Mouse (Mus musculus) MEL (cell line): ENCODE results near the gene Nubpl. TPM values are rescaled to one million over a fixed set of nuclear protein-coding genes. Genes with fewer than 3 reads are reported as not detected.

Experiments
- DNase-seq: peaks from one replicate; pipeline ENCODE4 v3.0.0; 2011; ENCODE audit warnings: low read depth, low spot score
- H3K27ac ChIP-seq: 2 replicates; pipeline ENCODE4 v1.5.1; 2012; ENCODE audit warnings: low read depth, mild to moderate bottlenecking, control low read depth, low read length, moderate library complexity; ENCODE audit not compliant: control insufficient read depth
- H3K27me3 ChIP-seq, 2 experiments: fragments of 150-350 bp in 1 of 2; sonication (generic) in 1 of 2; 2 replicates each; pipeline ENCODE4 v1.6.1; 2012; ENCODE audit warnings: low read length in 2 of 2, mild to moderate bottlenecking in 2 of 2, improper control_type of control experiment in 1 of 2, moderate library complexity in 1 of 2; ENCODE audit not compliant: insufficient read depth in 2 of 2, control insufficient read depth in 1 of 2
- H3K36me3 ChIP-seq, 2 experiments: 2 replicates each; pipeline ENCODE4 v1.6.1; 2012 to 2014; ENCODE audit warnings: low read length in 2 of 2, improper control_type of control experiment in 1 of 2, inconsistent platforms in 1 of 2, mild to moderate bottlenecking in 1 of 2; ENCODE audit not compliant: insufficient read depth in 2 of 2, control insufficient read depth in 1 of 2
- H3K4me1 ChIP-seq, 2 experiments: fragments of 150-350 bp in 1 of 2; sonication (generic) in 1 of 2; 2 replicates each; pipeline ENCODE4 v1.6.1; 2012; ENCODE audit warnings: low read length in 2 of 2, improper control_type of control experiment in 1 of 2, mild to moderate bottlenecking in 1 of 2; ENCODE audit not compliant: insufficient read depth in 2 of 2, control insufficient read depth in 1 of 2
- H3K4me3 ChIP-seq, 2 experiments: fragments of 150-350 bp in 1 of 2; sonication (generic) in 1 of 2; 2 replicates each; pipeline ENCODE4 v1.5.1; 2012; ENCODE audit warnings: low read depth in 2 of 2, low read length in 2 of 2, mild to moderate bottlenecking in 2 of 2, moderate library complexity in 2 of 2, control low read depth in 1 of 2, improper control_type of control experiment in 1 of 2; ENCODE audit not compliant: control insufficient read depth in 1 of 2, insufficient read depth in 1 of 2
- H3K79me2 ChIP-seq: 2 replicates; pipeline ENCODE4 v1.6.1; 2012; ENCODE audit warnings: mild to moderate bottlenecking, low read length, moderate library complexity; ENCODE audit not compliant: control insufficient read depth, poor library complexity, insufficient read depth
- H3K9ac ChIP-seq: 2 replicates; pipeline ENCODE4 v1.6.1; 2012; ENCODE audit warnings: low read depth, mild to moderate bottlenecking, control low read depth, low read length, moderate library complexity; ENCODE audit not compliant: control insufficient read depth, poor library complexity, severe bottlenecking
- H3K9me3 ChIP-seq: fragments of 150-350 bp; sonication (generic); replicated peaks from 2 replicates; pipeline ENCODE4 v1.6.1; 2012; ENCODE audit warnings: mild to moderate bottlenecking, low read length, improper control_type of control experiment, moderate library complexity; ENCODE audit not compliant: insufficient read depth
- ELF1 ChIP-seq: IDR thresholded peaks from 2 replicates; pipeline ENCODE4 v1.6.1; 2014; ENCODE audit warnings: low read depth, mild to moderate bottlenecking, inconsistent platforms, low read length, improper control_type of control experiment, moderate library complexity
- ETS1 ChIP-seq: IDR thresholded peaks from 2 replicates; pipeline ENCODE4 v1.6.1; 2012; ENCODE audit warnings: low read depth, mild to moderate bottlenecking, inconsistent platforms, low read length, improper control_type of control experiment, moderate library complexity
- GABPA ChIP-seq: IDR thresholded peaks from 2 replicates; pipeline ENCODE4 v1.6.1; 2012; ENCODE audit warnings: low read depth, mild to moderate bottlenecking, inconsistent platforms, low read length, improper control_type of control experiment, moderate library complexity
- HCFC1 ChIP-seq: IDR thresholded peaks from 2 replicates; pipeline ENCODE4 v1.6.1; 2012; ENCODE audit warnings: low read depth, mild to moderate bottlenecking, inconsistent platforms, low read length, improper control_type of control experiment, moderate library complexity
- MAFK ChIP-seq: IDR thresholded peaks from 2 replicates; pipeline ENCODE4 v1.6.1; 2011; ENCODE audit warnings: low read depth, mild to moderate bottlenecking, low read length, improper control_type of control experiment, borderline replicate concordance
- MAX ChIP-seq: IDR thresholded peaks from 2 replicates; pipeline ENCODE4 v1.6.1; 2011; ENCODE audit warnings: low read length, improper control_type of control experiment
- MEF2A ChIP-seq: IDR thresholded peaks from 2 replicates; pipeline ENCODE4 v1.6.1; 2014; ENCODE audit warnings: low read depth, mild to moderate bottlenecking, inconsistent platforms, low read length, improper control_type of control experiment; ENCODE audit not compliant: poor library complexity, insufficient replicate concordance, severe bottlenecking; ENCODE audit errors: extremely low read depth
- MYC ChIP-seq: IDR thresholded peaks from 2 replicates; pipeline ENCODE4 v1.6.1; 2011; ENCODE audit warnings: low read depth, mild to moderate bottlenecking, low read length, improper control_type of control experiment, moderate library complexity
- NELFE ChIP-seq: IDR thresholded peaks from 2 replicates; pipeline ENCODE4 v1.6.1; 2011; ENCODE audit warnings: low read depth, low read length, improper control_type of control experiment
- RCOR1 ChIP-seq: IDR thresholded peaks from 2 replicates; pipeline ENCODE4 v1.6.1; 2012; ENCODE audit warnings: low read depth, mild to moderate bottlenecking, inconsistent platforms, low read length, improper control_type of control experiment
- TAL1 ChIP-seq: IDR thresholded peaks from 2 replicates; pipeline ENCODE4 v1.6.1; 2012; ENCODE audit warnings: mild to moderate bottlenecking, inconsistent platforms, low read length, moderate library complexity, mixed read lengths
- TCF12 ChIP-seq: IDR thresholded peaks from 2 replicates; pipeline ENCODE4 v1.6.1; 2014; ENCODE audit warnings: low read depth, mild to moderate bottlenecking, inconsistent platforms, low read length, improper control_type of control experiment, moderate library complexity
- UBTF ChIP-seq: IDR thresholded peaks from 2 replicates; pipeline ENCODE4 v1.6.1; 2012; ENCODE audit warnings: low read depth, mild to moderate bottlenecking, inconsistent platforms, low read length, improper control_type of control experiment, moderate library complexity, borderline replicate concordance; ENCODE audit not compliant: insufficient read depth
- USF2 ChIP-seq, 2 experiments: IDR thresholded peaks; 2 replicates each; pipeline ENCODE4 v1.6.1; 2011 to 2012; ENCODE audit warnings: improper control_type of control experiment in 2 of 2, low read length in 2 of 2, borderline replicate concordance in 1 of 2, inconsistent platforms in 1 of 2, low read depth in 1 of 2, mild to moderate bottlenecking in 1 of 2; ENCODE audit not compliant: insufficient read depth in 1 of 2
- ZC3H11A ChIP-seq: IDR thresholded peaks from 2 replicates; pipeline ENCODE4 v1.6.1; 2012; ENCODE audit warnings: low read depth, mild to moderate bottlenecking, inconsistent platforms, low read length, improper control_type of control experiment
- ZNF384 ChIP-seq: IDR thresholded peaks from 2 replicates; pipeline ENCODE4 v1.6.1; 2012; ENCODE audit warnings: low read depth, mild to moderate bottlenecking, inconsistent platforms, low read length, improper control_type of control experiment
- polyA plus RNA-seq, 2 experiments: library from polyadenylated mRNA; stranded (reverse) in 1 of 2; unstranded in 1 of 2; fragments of >175 nt in 1 of 2; fragments of >200 nt in 1 of 2; gene quantifications; 2 replicates each; pipeline versions ENCODE4 v1.2.1 to v1.2.4; 2012; ENCODE audit warnings: low replicate concordance in 2 of 2, low read depth in 1 of 2; ENCODE audit not compliant: insufficient read length in 2 of 2, insufficient read depth in 1 of 2, missing spikeins in 1 of 2
- total RNA-seq: library from RNA; depleted of rRNA; stranded (reverse); fragments of 300-350 nt; gene quantifications from 2 replicates; pipeline ENCODE4 v1.2.3, GENCODE M21; 2012

The Nubpl gene
- total and polyA plus RNA-seq, 3 experiments = 4.7 to 5.2 TPM; not detected in 1

- Histone ChIP-seq H3K27me3 (no peaks in the 10 kb centered on the region), H3K4me1 (peaks cover 2 to 8% of the 10 kb centered on the region in 2 experiments; a peak in 2 of 4 replicates), H3K36me3 (peaks cover 0 to 7% of the 10 kb centered on the region in 2 experiments; a peak in 2 of 4 replicates), H3K4me3 (no peak overlapping the region), H3K9me3 (no peaks in the 10 kb centered on the region), H3K79me2 (no peaks in the 10 kb centered on the region), H3K27ac (no peak overlapping the region), H3K9ac (no peak overlapping the region)
- no peak for DNase-seq
- no peak for TF ChIP-seq HCFC1
- no peak for TF ChIP-seq ZC3H11A
- no peak for TF ChIP-seq NELFE
- TF ChIP-seq TAL1 = no peak
- TF ChIP-seq USF2 (IDR thresholded peaks at IDR 0.05; ENCODE audit: borderline replicate concordance in 1 of 2, insufficient read depth in 1 of 2, low read depth in 1 of 2, low read length in 2 of 2) = no peak
- TF ChIP-seq MAX = no peak
- TF ChIP-seq ETS1 = no peak
Observed at GRCm38 (mm10) chr12:52297988-52298387, 200.5 kb downstream of the Nubpl start.

GRCm38 (mm10) chr12:52298683-52299082 lies 201.1 kb downstream of the Nubpl start:
- Histone ChIP-seq H3K9ac (no peak overlapping the region), H3K9me3 (no peaks in the 10 kb centered on the region), H3K27me3 (no peaks in the 10 kb centered on the region), H3K36me3 (peaks cover 0 to 7% of the 10 kb centered on the region in 2 experiments; a peak in 2 of 4 replicates), H3K79me2 (no peaks in the 10 kb centered on the region), H3K4me1 (peaks cover 2 to 8% of the 10 kb centered on the region in 2 experiments; a peak in 2 of 4 replicates), H3K4me3 (no peak overlapping the region), H3K27ac (no peak overlapping the region)
- TF ChIP-seq ETS1 (0 out of 2 replicates have a peak, but pooled peaks have one; percentile 15), MEF2A (no peak), MYC (0 out of 2 replicates have a peak, but pooled peaks have one; percentile 25)
- peak; percentile 52 for DNase-seq

GRCm38 (mm10) chr12:52302961-52303360 lies 205.4 kb downstream of the Nubpl start:
- Histone ChIP-seq H3K4me1 (peaks cover 2 to 8% of the 10 kb centered on the region in 2 experiments; a peak in 2 of 4 replicates), H3K36me3 (peaks cover 0 to 7% of the 10 kb centered on the region in 2 experiments; a peak in 2 of 4 replicates), H3K9ac (no peak overlapping the region), H3K4me3 (no peak overlapping the region), H3K27ac (no peak overlapping the region), H3K9me3 (no peaks in the 10 kb centered on the region), H3K79me2 (no peaks in the 10 kb centered on the region), H3K27me3 (no peaks in the 10 kb centered on the region)
- DNase-seq = no peak
- TF ChIP-seq ZNF384 (no peak), ELF1 (no peak), MAFK (no peak), GABPA (no peak), RCOR1 (no peak), UBTF (no peak), MYC (no peak), TCF12 (no peak)
